Mouse (Mus musculus) gastrocnemius, postnatal 25 days (tissue): Measurements from ENCODE around the gene Tmem86b. TPM values are rescaled to one million over a fixed set of nuclear protein-coding genes. Genes with fewer than 3 reads are reported as not detected.

Experiments
- microRNA-seq, 2 experiments: library from miRNA; unstranded; fragments of <30 nt; microRNA quantifications; one replicate each; pipeline ENCODE4 v1.2.0; 2021; ENCODE audit warnings: borderline replicate concordance in 2 of 2
- total RNA-seq, 2 experiments: library from RNA; stranded (reverse); gene quantifications; 1 replicate in 1 of 2; 2 replicates in 1 of 2; pipeline ENCODE4 v1.2.3; 2021

Tmem86b gene
- total RNA-seq, 2 experiments from 2014 or later: 2.4 to 3.0 TPM

Small RNAs within 50 kb of the gene (microRNA-seq; reads per million reads assigned to microRNA genes)
- gene Gm23577: 0 reads per million in 2 experiments

Other genes starting within 250 kb of the Tmem86b start
- gene Gp6, start 233.7 kb downstream of the Tmem86b start, total RNA-seq: not detected
- 10 to 100 TPM; 14.9 to 16.5 TPM for gene Rdh13, start 185.8 kb downstream of the Tmem86b start, total RNA-seq
- 1 to 10 TPM; 1.5 to 2.2 TPM for gene Eps8l1, start 170.7 kb downstream of the Tmem86b start, total RNA-seq
- gene Ppp1r12c, start 129.7 kb downstream of the Tmem86b start, total RNA-seq: 10 to 100 TPM; 20.6 to 22.3 TPM
- gene Tnnt1, start 115.0 kb downstream of the Tmem86b start, total RNA-seq: 100 to 1,000 TPM; 151 to 768 TPM
- gene Tnni3, start 107.2 kb downstream of the Tmem86b start, total RNA-seq: under 1 TPM in 1 of 2 experiments, not detected in 1; 0.29 TPM
- not detected for gene Dnaaf3, start 99.0 kb downstream of the Tmem86b start, total RNA-seq
- under 1 TPM in 1 of 2 experiments, not detected in 1; 0.16 TPM for gene Syt5, start 83.9 kb downstream of the Tmem86b start, total RNA-seq
- not detected for gene Ptprh, start 27.4 kb downstream of the Tmem86b start, total RNA-seq
- gene Ppp6r1, start 27.6 kb upstream of the Tmem86b start, total RNA-seq: 10 to 100 TPM; 41.8 to 46.2 TPM
- 10 to 100 TPM; 21.8 to 23.1 TPM for gene Hspbp1, start 53.6 kb upstream of the Tmem86b start, total RNA-seq
- 1 to 10 TPM; 1.4 to 1.7 TPM for gene Brsk1, start 59.2 kb upstream of the Tmem86b start, total RNA-seq
- gene Tmem150b, start 93.8 kb upstream of the Tmem86b start, total RNA-seq: under 1 TPM in 1 of 2 experiments, not detected in 1; 0.23 TPM
- gene Kmt5c, start 108.7 kb upstream of the Tmem86b start, total RNA-seq: 10 to 100 TPM; 10.7 to 12.3 TPM
- gene Cox6b2, start 121.7 kb upstream of the Tmem86b start, total RNA-seq: 1 to 10 TPM; 1.4 to 2.2 TPM
- not detected for gene Fam71e2, start 139.9 kb upstream of the Tmem86b start, total RNA-seq
- not detected for gene Il11, start 151.4 kb upstream of the Tmem86b start, total RNA-seq
- not detected for gene Tmem190, start 151.5 kb upstream of the Tmem86b start, total RNA-seq
- 1 to 10 TPM; 6.3 to 6.4 TPM for gene Tmem238, start 158.2 kb upstream of the Tmem86b start, total RNA-seq
- gene Rpl28, start 161.5 kb upstream of the Tmem86b start, total RNA-seq: 100 to 1,000 TPM; 442 to 471 TPM
- 10 to 100 TPM; 65.5 to 67.9 TPM for gene Ube2s, start 181.2 kb upstream of the Tmem86b start, total RNA-seq
- gene Shisa7, start 213.3 kb upstream of the Tmem86b start, total RNA-seq: not detected
- 1 to 10 TPM; 4.3 to 4.5 TPM for gene Isoc2b, start 238.8 kb upstream of the Tmem86b start, total RNA-seq
- gene Isoc2a, start 245.7 kb upstream of the Tmem86b start, total RNA-seq: 10 to 100 TPM; 21.4 to 24.3 TPM